Mouse (Mus musculus) neural tube, embryonic 12.5 days (tissue): ENCODE measurements around the gene Zw10. TPM values are rescaled to one million over a fixed set of nuclear protein-coding genes. Genes with fewer than 3 reads are reported as not detected.

ENCODE experiments used
- ATAC-seq: fragments of 200-750 bp; cut with Nextera tagmentation; 2 replicates; pipeline ENCODE4 v1.8.0; 2017; ENCODE audit warnings: low read depth, mild to moderate bottlenecking, moderate TSS enrichment, moderate library complexity; ENCODE audit not compliant: low FRiP score
- H3K27ac ChIP-seq: fragments of 300-500 bp; sonication (generic); 2 replicates; pipeline ENCODE4 v1.5.1; 2016
- H3K27me3 ChIP-seq: fragments of 300-500 bp; sonication (generic); replicated peaks from 2 replicates; pipeline ENCODE4 v1.6.1; 2016; ENCODE audit warnings: mild to moderate bottlenecking
- H3K36me3 ChIP-seq: fragments of 300-500 bp; sonication (generic); 2 replicates; pipeline ENCODE4 v1.6.1; 2016; ENCODE audit warnings: mild to moderate bottlenecking
- H3K4me1 ChIP-seq: fragments of 300-500 bp; sonication (generic); 2 replicates; pipeline ENCODE4 v1.6.1; 2016
- H3K4me2 ChIP-seq: fragments of 300-500 bp; sonication (generic); replicated peaks from 2 replicates; pipeline ENCODE4 v1.6.1; 2016; ENCODE audit warnings: mild to moderate bottlenecking
- H3K4me3 ChIP-seq: fragments of 300-500 bp; sonication (generic); 2 replicates; pipeline ENCODE4 v1.5.1; 2016
- H3K9ac ChIP-seq: fragments of 300-500 bp; sonication (generic); 2 replicates; pipeline ENCODE4 v1.6.1; 2016; ENCODE audit warnings: mild to moderate bottlenecking
- H3K9me3 ChIP-seq: fragments of 300-500 bp; sonication (generic); 2 replicates; pipeline ENCODE4 v1.6.1; 2016; ENCODE audit warnings: mild to moderate bottlenecking
- WGBS: fragments of 180-500 bp; shearing (Covaris S2); methylation state at CpG from one replicate; pipeline ENCODE4 v1.1.7; 2016; 5-methylcytosine and 5-hydroxymethylcytosine counted together
- polyA plus RNA-seq: library from polyadenylated mRNA; unstranded; fragments of >200 nt; fragmentation: Nextera tagmentation; extraction: Ambion mirVana; gene quantifications from 2 replicates; pipeline ENCODE4 v1.2.1, GENCODE M21; 2016

The Zw10 gene
- polyA plus RNA-seq: 40.8 and 41.6 TPM in 2 replicates

DNA sequence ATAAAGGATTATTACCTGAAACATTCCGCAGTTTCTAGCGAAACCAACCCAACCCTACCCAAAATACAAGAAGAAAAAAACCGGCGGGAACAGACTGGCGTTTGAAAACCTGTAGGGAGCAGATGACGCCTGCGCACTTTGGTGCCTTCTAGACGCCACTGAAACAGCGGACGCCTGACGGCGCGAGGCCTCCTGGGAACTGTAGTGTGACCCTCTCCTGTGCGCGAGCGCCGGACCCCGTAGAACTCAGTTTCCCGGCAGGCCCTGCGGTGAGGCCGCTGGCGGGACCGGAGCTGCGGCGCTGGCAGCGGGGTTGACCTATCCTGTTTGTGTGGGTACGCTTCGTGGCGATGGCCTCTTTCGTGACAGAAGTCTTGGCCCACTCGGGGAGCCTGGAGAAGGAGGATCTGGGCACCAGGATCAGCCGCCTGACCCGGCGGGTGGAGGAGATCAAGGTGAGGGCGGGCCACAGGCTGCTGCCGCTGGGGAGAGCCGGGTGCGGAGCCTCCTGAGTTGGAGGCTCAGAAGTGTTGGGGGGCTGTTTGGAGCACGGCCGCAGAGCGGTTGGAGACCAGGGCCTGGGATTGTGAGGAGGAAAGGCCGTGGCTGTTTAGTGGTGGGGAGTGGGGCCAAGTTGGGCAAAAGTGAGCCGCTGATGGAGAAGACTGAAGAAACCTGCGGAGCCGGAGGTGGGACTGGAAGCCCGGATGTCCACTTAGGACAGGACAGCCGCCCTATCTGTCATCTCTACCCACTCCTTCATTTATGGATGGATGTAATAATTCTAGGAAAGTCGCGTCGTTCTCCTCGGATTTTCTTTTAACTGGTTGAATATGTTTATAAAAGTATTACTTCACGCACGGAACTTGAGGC, at the start of gene Zw10:
Gene Zw10, plus strand, starts transcription at position 281 of the 873 bp plus-strand sequence.
- peak within 1 kb of the TSS; percentile 80 for H3K9ac ChIP-seq
- WGBS: under 1% methylated on average over 53 of the region's 53 CpGs
- no peaks in the 10 kb centered on the region for H3K27me3 ChIP-seq
- H3K4me2 ChIP-seq: peak within 1 kb of the TSS; percentile 64
- no peak within 1 kb of the TSS for H3K27ac ChIP-seq
- peaks cover 17% of the 10 kb centered on the region for H3K36me3 ChIP-seq
- H3K4me3 ChIP-seq: peak within 1 kb of the TSS; percentile 80
- no peaks in the 10 kb centered on the region for H3K9me3 ChIP-seq
- peak; percentile 97 for ATAC-seq
- H3K4me1 ChIP-seq: peaks cover 10% of the 10 kb centered on the region

GRCm38 (mm10) chr9:49015824-49016223, 39.6 kb upstream of the Zw10 start:
- 68% methylated on average over 7 of the region's 7 CpGs for WGBS
- peaks cover 64% of the 10 kb centered on the region for H3K36me3 ChIP-seq

GRCm38 (mm10) chr9:49021289-49021688, 34.1 kb upstream of the Zw10 start:
- H3K4me3 ChIP-seq: no peak overlapping the region
- H3K36me3 ChIP-seq: peaks cover 35% of the 10 kb centered on the region
- WGBS: 98% methylated on average over 5 of the region's 5 CpGs
- H3K9ac ChIP-seq: no peak overlapping the region
- no peak overlapping the region for H3K27ac ChIP-seq
- no peak for ATAC-seq
- H3K4me2 ChIP-seq: no peak overlapping the region
- H3K9me3 ChIP-seq: no peaks in the 10 kb centered on the region
- H3K4me1 ChIP-seq: no peaks in the 10 kb centered on the region
- no peaks in the 10 kb centered on the region for H3K27me3 ChIP-seq

More at GRCm38 (mm10) chr9:49015824-49016223, 39.6 kb upstream of the Zw10 start:
- no peak overlapping the region for H3K4me2 ChIP-seq
- no peaks in the 10 kb centered on the region for H3K9me3 ChIP-seq
- H3K27me3 ChIP-seq: no peaks in the 10 kb centered on the region
- H3K4me3 ChIP-seq: no peak overlapping the region
- H3K27ac ChIP-seq: no peak overlapping the region
- ATAC-seq: no peak
- H3K9ac ChIP-seq: no peak overlapping the region
- H3K4me1 ChIP-seq: no peaks in the 10 kb centered on the region

DNA sequence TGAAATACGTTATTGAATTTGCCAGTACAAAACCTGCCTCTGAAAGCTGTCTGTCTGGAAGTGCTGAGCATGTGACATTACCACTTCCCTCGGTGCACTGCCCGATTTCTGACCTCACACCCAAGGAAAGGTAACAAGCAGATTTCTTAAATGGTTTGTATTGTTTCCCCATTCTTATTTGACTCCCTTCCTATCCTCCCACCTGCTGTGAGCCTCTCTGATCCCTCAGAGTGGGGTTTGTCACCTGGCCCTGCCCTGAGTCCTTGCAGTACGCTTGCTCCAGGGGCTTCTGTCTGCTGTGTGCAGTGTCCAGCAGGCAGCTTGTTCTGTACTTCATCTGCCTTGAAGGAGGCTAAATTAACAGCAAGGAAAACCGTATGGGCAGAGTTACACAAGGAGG, 31.5 kb upstream of the Zw10 start:
- no peak overlapping the region for H3K4me3 ChIP-seq
- ATAC-seq: no peak
- H3K4me1 ChIP-seq: no peaks in the 10 kb centered on the region
- H3K9me3 ChIP-seq: no peaks in the 10 kb centered on the region
- H3K9ac ChIP-seq: no peak overlapping the region
- H3K4me2 ChIP-seq: no peak overlapping the region
- H3K27ac ChIP-seq: no peak overlapping the region
- no peaks in the 10 kb centered on the region for H3K27me3 ChIP-seq
- peaks cover 44% of the 10 kb centered on the region for H3K36me3 ChIP-seq
- 84% methylated on average over 5 of the region's 5 CpGs for WGBS

- H3K4me2 ChIP-seq: no peak overlapping the region
- H3K4me1 ChIP-seq: no peaks in the 10 kb centered on the region
- H3K27me3 ChIP-seq: no peaks in the 10 kb centered on the region
- no peak overlapping the region for H3K27ac ChIP-seq
- no peak overlapping the region for H3K9ac ChIP-seq
- peaks cover 47% of the 10 kb centered on the region for H3K36me3 ChIP-seq
- 67% methylated on average over 2 of the region's 2 CpGs for WGBS
- ATAC-seq: no peak
- H3K4me3 ChIP-seq: no peak overlapping the region
- H3K9me3 ChIP-seq: no peaks in the 10 kb centered on the region
Observed at GRCm38 (mm10) chr9:49024529-49024928, 30.9 kb upstream of the Zw10 start.

- Histone ChIP-seq H3K27me3 (no peaks in the 10 kb centered on the region), H3K4me2 (no peak overlapping the region), H3K4me1 (no peaks in the 10 kb centered on the region), H3K9me3 (no peaks in the 10 kb centered on the region), H3K27ac (no peak overlapping the region), H3K9ac (no peak overlapping the region), H3K36me3 (peaks cover 64% of the 10 kb centered on the region), H3K4me3 (no peak overlapping the region)
- 97% methylated on average over 4 of the region's 4 CpGs for WGBS
- no peak for ATAC-seq
Observed at GRCm38 (mm10) chr9:49034764-49035163, 20.6 kb upstream of the Zw10 start.

DNA sequence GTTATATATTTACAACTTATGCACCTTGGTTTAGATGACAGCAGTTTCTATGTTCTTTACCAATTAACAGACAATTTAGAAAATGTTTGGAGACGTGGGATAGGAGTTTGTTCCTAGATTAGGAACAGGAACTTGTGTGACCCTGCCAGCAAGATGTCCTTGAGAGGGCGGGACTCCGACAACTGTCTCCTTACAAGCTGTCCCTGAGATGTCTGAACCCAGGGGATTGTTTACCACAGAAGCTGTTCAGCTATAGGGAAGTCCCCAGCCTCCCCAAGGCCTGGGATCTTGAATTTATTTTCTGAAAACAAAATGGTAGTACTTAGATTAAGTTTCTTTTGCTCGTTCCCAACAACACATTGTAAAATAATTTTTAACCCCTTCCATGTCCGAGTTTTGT, 4.5 kb upstream of the Zw10 start:
- H3K4me3 ChIP-seq: no peak overlapping the region
- no peak for ATAC-seq
- H3K4me2 ChIP-seq: no peak overlapping the region
- no peaks in the 10 kb centered on the region for H3K36me3 ChIP-seq
- no peak overlapping the region for H3K9ac ChIP-seq
- no peaks in the 10 kb centered on the region for H3K9me3 ChIP-seq
- H3K27me3 ChIP-seq: no peaks in the 10 kb centered on the region
- no peak overlapping the region for H3K27ac ChIP-seq
- no peaks in the 10 kb centered on the region for H3K4me1 ChIP-seq
- WGBS: 77% methylated on average over 5 of the region's 5 CpGs

- Histone ChIP-seq H3K27ac (no peak overlapping the region), H3K9me3 (no peaks in the 10 kb centered on the region), H3K27me3 (no peaks in the 10 kb centered on the region), H3K4me3 (no peak overlapping the region), H3K36me3 (no peaks in the 10 kb centered on the region), H3K4me2 (no peak overlapping the region), H3K4me1 (peaks cover 4% of the 10 kb centered on the region), H3K9ac (no peak overlapping the region)
- 21% methylated on average over 5 of the region's 5 CpGs for WGBS
- ATAC-seq: no peak
Observed at GRCm38 (mm10) chr9:49051349-49051748, 4.1 kb upstream of the Zw10 start.

GRCm38 (mm10) chr9:49054028-49054427, 1.4 kb upstream of the Zw10 start:
- peaks cover 10% of the 10 kb centered on the region for H3K4me1 ChIP-seq
- 76% methylated on average over 3 of the region's 3 CpGs for WGBS
- no peak overlapping the region for H3K9ac ChIP-seq
- H3K27me3 ChIP-seq: no peaks in the 10 kb centered on the region
- no peaks in the 10 kb centered on the region for H3K9me3 ChIP-seq
- ATAC-seq: no peak
- H3K4me3 ChIP-seq: no peak overlapping the region
- no peak overlapping the region for H3K4me2 ChIP-seq
- H3K36me3 ChIP-seq: peaks cover 8% of the 10 kb centered on the region
- H3K27ac ChIP-seq: no peak overlapping the region

- no peak for ATAC-seq
- Histone ChIP-seq H3K36me3 (peaks cover 66% of the 10 kb centered on the region), H3K27ac (no peak overlapping the region), H3K9ac (no peak overlapping the region), H3K4me1 (no peaks in the 10 kb centered on the region), H3K27me3 (no peaks in the 10 kb centered on the region), H3K4me2 (no peak overlapping the region), H3K4me3 (no peak overlapping the region), H3K9me3 (no peaks in the 10 kb centered on the region)
- WGBS: 97% methylated on average over 3 of the region's 3 CpGs
Observed at GRCm38 (mm10) chr9:49076847-49077246, 21.4 kb downstream of the Zw10 start.

DNA sequence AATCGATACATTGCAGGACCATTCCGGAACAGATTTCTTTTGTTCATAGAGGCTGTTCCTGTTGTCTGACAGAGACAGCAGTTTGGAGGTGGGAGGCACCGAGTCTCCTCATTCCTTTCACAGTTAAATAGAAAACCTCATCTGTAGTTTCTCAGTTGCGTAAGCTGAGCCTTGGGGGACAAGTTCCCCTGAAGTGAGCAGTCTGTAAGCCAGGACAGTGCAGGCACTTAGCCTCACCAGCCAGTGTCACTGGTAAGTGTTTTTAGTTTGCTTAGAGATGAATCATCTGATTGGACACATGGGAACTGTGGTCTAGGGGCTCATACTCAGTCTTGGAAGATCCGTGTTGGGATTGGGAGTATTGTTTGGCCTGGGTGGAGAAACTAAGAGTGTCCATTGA, 25.7 kb downstream of the Zw10 start, which contains the start of gene Tmprss5:
Gene Tmprss5, plus strand, starts transcription at position 154 of the 400 bp plus-strand sequence.
- no peaks in the 10 kb centered on the region for H3K9me3 ChIP-seq
- no peak within 1 kb of the TSS for H3K4me2 ChIP-seq
- H3K36me3 ChIP-seq: peaks cover 31% of the 10 kb centered on the region
- no peak within 1 kb of the TSS for H3K9ac ChIP-seq
- no peak within 1 kb of the TSS for H3K27ac ChIP-seq
- no peaks in the 10 kb centered on the region for H3K27me3 ChIP-seq
- H3K4me3 ChIP-seq: no peak within 1 kb of the TSS
- no peaks in the 10 kb centered on the region for H3K4me1 ChIP-seq
- no peak for ATAC-seq
- 54% methylated on average over 5 of the region's 5 CpGs for WGBS

- no peak overlapping the region for H3K4me2 ChIP-seq
- H3K4me1 ChIP-seq: no peaks in the 10 kb centered on the region
- ATAC-seq: no peak
- H3K9me3 ChIP-seq: no peaks in the 10 kb centered on the region
- H3K36me3 ChIP-seq: peaks cover 31% of the 10 kb centered on the region
- no peak overlapping the region for H3K27ac ChIP-seq
- H3K27me3 ChIP-seq: no peaks in the 10 kb centered on the region
- H3K9ac ChIP-seq: no peak overlapping the region
- WGBS: 9% methylated on average over 4 of the region's 4 CpGs
- no peak overlapping the region for H3K4me3 ChIP-seq
Observed at GRCm38 (mm10) chr9:49081561-49081960, 26.1 kb downstream of the Zw10 start.

GRCm38 (mm10) chr9:49087317-49087716, 31.9 kb downstream of the Zw10 start:
- no peak overlapping the region for H3K4me3 ChIP-seq
- H3K36me3 ChIP-seq: no peaks in the 10 kb centered on the region
- WGBS: 15% methylated on average over 11 of the region's 11 CpGs
- no peak overlapping the region for H3K27ac ChIP-seq
- H3K4me2 ChIP-seq: no peak overlapping the region
- H3K9ac ChIP-seq: no peak overlapping the region
- H3K9me3 ChIP-seq: no peaks in the 10 kb centered on the region
- peaks cover 8% of the 10 kb centered on the region; the same call in 1 of the 2 replicates for H3K4me1 ChIP-seq
- H3K27me3 ChIP-seq: no peaks in the 10 kb centered on the region
- ATAC-seq: peak; percentile 65; the same call in 1 of the 2 replicates
